Mouse (Mus musculus) G1E (cell line): ENCODE results near the gene Slc44a3.

ENCODE experiments used
- CTCF ChIP-seq: IDR thresholded peaks from 2 replicates; pipeline ENCODE4 v1.5.1; 2012; ENCODE audit warnings: low read depth, low read length, inconsistent platforms, mixed read lengths
- GATA1 ChIP-seq: IDR thresholded peaks from 2 replicates; pipeline ENCODE4 v1.6.1; 2012; ENCODE audit warnings: borderline replicate concordance, low read length, inconsistent platforms, mixed read lengths
- GATA2 ChIP-seq: IDR thresholded peaks from 2 replicates; pipeline ENCODE4 v1.6.1; 2012; ENCODE audit warnings: low read depth, low read length, inconsistent platforms, borderline replicate concordance
- POLR2AphosphoS5 ChIP-seq: IDR thresholded peaks from 2 replicates; pipeline ENCODE4 v1.6.1; 2012; ENCODE audit warnings: low read depth, low read length, inconsistent platforms; ENCODE audit not compliant: insufficient replicate concordance
- TAL1 ChIP-seq: conservative IDR thresholded peaks from 2 replicates; pipeline ENCODE4 v1.6.1; 2012; ENCODE audit warnings: low read depth, low read length, inconsistent platforms, mixed read lengths

DNA sequence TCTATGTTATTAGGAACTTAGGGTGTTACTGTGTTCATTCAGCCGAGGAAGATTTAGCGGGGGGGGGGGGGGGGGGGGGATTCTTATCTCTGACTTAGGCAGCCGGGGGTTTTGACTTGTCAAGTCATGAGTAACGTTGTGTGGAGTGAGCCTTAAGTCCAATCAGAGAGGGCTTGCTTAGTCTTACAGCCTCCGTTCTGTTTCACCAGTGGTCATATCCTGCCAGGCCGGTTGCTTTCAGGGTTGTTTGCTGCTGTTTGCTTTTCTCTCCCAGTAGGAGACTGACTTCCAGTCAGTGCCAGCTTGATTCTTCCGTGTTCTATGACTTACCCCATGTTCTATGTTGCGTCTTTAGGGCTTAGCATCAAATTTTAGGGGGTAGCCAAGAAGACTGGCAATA is 85.8 kb downstream of the Slc44a3 start:
- TF ChIP-seq CTCF, result no peak
- TF ChIP-seq GATA1, result no peak
- no peak for TF ChIP-seq GATA2
- TF ChIP-seq TAL1, result no peak
- no peak for TF ChIP-seq POLR2AphosphoS5
